Mouse (Mus musculus) heart, postnatal 36 days (tissue): ENCODE data around the gene Obscn. TPM values are rescaled to one million over a fixed set of nuclear protein-coding genes. Genes with fewer than 3 reads are reported as not detected.

Experiments
- DNase-seq, 2 experiments: peaks; one replicate each; pipeline ENCODE4 v3.0.0; 2021 to 2022
- intact Hi-C: fragments of 180-260 bp; cut with DNase I; formaldehyde crosslinking; loops from one replicate; pipeline ENCODE4 v1.15.1; 2025
- total RNA-seq, 2 experiments: library from RNA; stranded (reverse); gene quantifications; 2 replicates each; pipeline ENCODE4 v1.2.3; 2021

Gene Obscn
- total RNA-seq, 2 experiments from 2014 or later: 725 to 820 TPM

DNA sequence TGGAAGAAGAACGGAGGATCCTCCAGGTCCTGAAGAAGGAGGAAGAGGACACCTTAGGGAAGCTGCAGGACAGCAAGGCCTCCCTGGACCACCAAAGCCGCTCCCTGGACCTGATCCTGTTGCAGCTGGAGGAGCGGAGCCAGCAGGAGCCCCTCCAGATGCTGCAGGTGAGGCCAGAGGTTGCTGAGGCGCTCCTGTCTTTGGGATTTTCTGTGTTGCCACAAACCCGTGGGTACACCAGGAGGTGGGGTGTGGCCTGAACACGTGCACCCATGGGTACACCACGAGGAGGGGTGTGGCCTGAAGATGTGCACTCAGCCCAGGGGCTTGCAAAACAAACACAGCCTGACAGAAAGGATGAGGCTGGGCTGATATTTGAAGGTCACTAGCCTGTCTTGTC lies 167.7 kb downstream of the Obscn start:
- DNase-seq: no peak
- intact Hi-C loops: loop anchor here (5.0 kb wide), 1 partner anchor 44 kb away; no protein-coding TSS in a partner anchor

- intact Hi-C loops: loop anchor here (5.0 kb wide), 1 partner anchor 45 kb away; no protein-coding TSS in a partner anchor
- DNase-seq: no peak
Observed at GRCm38 (mm10) chr11:58967346-58967745, 168.9 kb downstream of the Obscn start.

DNA sequence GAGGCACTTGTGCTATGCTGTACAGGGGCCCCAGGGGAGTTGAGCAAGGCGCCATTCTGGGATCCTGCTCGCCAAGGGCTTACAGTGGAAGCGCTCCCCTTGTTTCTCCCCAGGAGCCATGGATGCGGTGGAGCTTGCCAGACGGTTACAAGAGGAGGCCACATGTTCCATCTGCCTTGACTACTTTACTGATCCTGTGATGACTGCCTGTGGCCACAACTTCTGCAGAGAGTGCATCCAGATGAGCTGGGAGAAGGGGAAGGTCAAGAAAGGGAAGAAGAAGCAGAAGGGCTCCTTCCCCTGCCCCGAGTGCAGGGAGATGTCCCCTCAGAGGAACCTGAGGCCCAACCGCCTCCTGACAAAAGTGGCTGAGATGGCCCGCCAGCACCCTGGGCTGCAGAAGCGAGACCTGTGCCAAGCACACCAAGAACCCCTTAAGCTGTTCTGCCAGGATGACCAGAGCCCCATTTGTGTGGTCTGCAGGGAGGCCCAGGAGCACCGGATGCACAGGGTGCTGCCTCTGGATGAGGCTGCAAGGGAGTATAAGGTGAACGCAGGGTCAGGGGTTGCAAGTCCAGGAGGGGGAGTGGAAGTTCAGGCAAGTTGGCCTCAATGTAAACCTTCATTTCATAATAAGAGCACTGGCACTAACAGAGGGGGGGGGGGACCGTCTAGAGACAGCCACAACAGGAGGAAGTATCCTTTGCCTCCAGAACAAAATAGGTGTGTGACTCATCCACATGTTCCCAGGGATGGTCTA lies 171.0 kb downstream of the Obscn start:
- no peak for DNase-seq
- intact Hi-C loops: loop anchor here (5.0 kb wide), 1 partner anchor 47 kb away; no protein-coding TSS in a partner anchor

GRCm38 (mm10) chr11:58964216-58964615 lies 172.0 kb downstream of the Obscn start:
- intact Hi-C loops: no loop called here
- no peak for DNase-seq

DNA sequence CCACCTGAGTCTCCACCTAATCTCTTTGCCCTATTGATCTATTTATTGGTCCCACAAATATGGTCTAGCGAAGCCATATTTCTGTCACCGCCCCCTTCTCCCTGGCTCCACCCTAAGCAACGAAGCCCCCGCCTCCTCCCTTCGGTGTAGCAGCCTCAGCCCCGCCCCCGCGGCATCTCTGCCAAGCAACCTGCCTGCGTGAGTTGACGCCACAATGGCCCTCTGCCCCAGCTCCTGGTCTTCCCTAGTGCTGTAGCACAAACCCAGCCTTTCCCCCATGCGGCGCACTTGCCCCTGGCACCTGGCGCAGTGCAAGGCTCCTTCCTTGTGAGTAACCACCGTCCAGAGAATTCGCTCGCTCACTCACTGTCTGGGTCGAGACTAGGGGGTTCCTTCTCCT lies 172.7 kb downstream of the Obscn start:
- DNase-seq: no peak
- intact Hi-C loops: no loop called here

- intact Hi-C loops: no loop called here
- DNase-seq: no peak
Observed at GRCm38 (mm10) chr11:58961364-58962177, 174.6 kb downstream of the Obscn start.

- intact Hi-C loops: loop anchor here (10.0 kb wide), 2 partner anchors 245 to 1455 kb away; partner anchors contain the start of genes 2310033P09Rik, Atpaf2, Gid4 and Mrpl55
- peak; percentile 64 to 79 for DNase-seq
Observed at GRCm38 (mm10) chr11:58959921-58960465, 176.2 kb downstream of the Obscn start.

GRCm38 (mm10) chr11:58959186-58959825 lies 176.9 kb downstream of the Obscn start:
- intact Hi-C loops: loop anchor here (10.0 kb wide), 2 partner anchors 245 to 1455 kb away; partner anchors contain the start of genes 2310033P09Rik, Atpaf2, Gid4 and Mrpl55
- no peak for DNase-seq

DNA sequence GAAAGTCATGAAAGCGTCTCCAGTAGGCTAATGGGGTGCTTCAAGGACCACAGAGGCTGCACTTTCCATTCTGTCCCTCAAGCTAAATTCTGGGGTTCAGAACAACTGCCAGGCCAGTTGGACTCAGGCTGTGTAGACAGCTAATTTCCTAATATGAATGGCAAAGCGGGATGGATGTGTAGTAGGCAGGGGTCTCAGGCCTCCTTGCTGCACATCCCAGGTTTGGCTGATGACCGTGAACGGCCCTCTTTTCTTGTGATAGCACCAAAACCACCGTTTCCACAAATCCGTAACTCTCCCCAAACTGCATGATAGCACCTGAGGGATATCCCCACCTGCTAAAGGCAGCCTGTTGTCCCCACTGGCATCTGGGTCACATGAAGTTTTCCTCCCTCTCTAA lies 177.7 kb downstream of the Obscn start:
- no peak for DNase-seq
- intact Hi-C loops: loop anchor here (10.0 kb wide), 2 partner anchors 246 to 1456 kb away; partner anchors contain the start of genes 2310033P09Rik, Atpaf2, Gid4 and Mrpl55

DNA sequence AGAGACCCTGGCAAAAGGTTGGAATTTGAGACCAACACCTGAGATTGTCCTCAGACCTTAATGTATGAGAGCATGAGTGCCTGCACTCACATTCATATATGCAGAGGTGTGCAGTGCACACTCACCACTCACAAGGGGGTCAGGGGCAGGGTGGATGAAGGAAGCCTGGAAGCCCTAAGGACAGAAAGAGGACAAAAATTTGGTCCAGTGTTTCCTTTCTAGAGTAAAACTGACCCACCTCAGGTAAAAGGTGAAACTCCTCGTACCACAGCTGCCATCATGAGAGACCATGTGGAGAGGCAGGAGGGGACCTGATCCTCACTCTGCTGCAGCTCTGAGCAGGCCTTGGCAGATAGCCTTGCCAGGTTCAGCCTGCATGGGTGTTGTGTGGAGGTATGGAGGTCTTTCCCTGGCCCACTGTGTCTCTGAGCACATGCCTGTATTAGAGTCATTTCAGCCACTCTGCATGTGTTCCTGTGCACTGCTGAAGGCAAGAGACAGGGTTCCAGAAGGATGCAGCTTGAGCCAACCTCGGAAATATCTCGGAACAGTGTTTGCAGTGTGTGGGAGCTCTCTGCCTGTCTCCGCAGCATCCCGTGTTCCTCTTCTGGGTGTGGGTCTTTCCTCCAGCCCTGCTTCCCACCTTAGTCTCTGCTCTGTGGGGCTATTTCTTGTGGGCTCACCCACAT lies 178.8 kb downstream of the Obscn start:
- intact Hi-C loops: loop anchor here (2.0 to 10.0 kb wide), 3 partner anchors 21 to 1457 kb away; partner anchors contain the start of genes 2310033P09Rik, Atpaf2, Gid4 and Mrpl55
- DNase-seq: no peak

DNA sequence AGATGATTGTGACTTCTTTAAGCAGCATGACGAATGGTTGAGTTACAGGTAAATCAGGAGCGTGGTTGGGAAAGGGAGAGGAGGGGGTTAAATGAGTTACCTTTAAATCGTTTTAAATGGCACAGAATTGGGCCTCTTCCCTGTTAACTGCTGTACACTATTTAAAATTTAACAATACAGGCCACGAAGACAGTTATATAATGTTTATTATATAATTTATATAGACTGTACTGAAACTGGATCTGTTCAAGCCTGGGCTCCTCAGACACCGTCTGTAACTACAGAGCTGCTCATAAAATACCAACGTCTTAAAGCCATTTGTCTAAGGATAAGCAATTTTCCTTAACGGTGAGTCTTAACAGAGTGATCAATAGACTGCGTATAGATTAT lies 180.3 kb downstream of the Obscn start:
- no peak for DNase-seq
- intact Hi-C loops: loop anchor here (2.0 to 10.0 kb wide), 3 partner anchors 23 to 1459 kb away; partner anchors contain the start of genes 2310033P09Rik, Atpaf2, Gid4 and Mrpl55

DNA sequence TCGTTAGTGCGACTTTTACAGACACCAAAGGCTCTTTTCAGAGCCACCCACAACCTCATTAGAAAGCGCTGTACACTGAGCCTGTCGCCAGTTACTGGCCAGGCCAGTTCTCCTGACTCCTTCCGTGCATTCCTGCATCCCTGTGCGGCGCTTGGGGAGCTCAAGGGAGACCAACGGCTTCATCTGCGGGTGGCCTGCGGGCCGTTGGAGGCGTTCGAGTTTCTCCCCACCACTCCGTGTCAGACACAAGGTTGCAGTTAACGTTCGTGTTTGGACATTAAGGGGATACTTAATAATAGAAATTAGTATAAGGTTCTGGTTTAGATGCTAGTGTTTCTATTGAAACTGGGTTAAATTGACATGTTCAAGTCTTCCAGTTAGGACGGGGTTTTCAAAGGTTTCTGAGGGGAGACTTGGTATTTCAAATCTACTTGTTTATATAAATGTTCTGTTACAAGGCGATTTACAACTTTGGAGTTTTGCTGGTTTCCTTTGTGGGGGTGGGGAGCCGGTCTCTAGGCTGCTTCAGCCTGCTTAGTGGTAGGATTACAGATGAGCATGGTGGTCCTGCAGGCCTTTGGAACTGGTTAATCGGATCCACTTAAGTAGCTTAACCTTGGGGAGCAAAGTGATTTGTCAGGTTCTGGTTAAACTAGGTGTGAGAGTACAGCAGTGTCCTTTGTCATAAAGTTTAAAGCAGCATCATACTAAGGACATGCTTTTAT lies 180.9 kb downstream of the Obscn start:
- intact Hi-C loops: loop anchor here (10.0 kb wide), 2 partner anchors 249 to 1459 kb away; partner anchors contain the start of genes 2310033P09Rik, Atpaf2, Gid4 and Mrpl55
- DNase-seq: no peak

DNA sequence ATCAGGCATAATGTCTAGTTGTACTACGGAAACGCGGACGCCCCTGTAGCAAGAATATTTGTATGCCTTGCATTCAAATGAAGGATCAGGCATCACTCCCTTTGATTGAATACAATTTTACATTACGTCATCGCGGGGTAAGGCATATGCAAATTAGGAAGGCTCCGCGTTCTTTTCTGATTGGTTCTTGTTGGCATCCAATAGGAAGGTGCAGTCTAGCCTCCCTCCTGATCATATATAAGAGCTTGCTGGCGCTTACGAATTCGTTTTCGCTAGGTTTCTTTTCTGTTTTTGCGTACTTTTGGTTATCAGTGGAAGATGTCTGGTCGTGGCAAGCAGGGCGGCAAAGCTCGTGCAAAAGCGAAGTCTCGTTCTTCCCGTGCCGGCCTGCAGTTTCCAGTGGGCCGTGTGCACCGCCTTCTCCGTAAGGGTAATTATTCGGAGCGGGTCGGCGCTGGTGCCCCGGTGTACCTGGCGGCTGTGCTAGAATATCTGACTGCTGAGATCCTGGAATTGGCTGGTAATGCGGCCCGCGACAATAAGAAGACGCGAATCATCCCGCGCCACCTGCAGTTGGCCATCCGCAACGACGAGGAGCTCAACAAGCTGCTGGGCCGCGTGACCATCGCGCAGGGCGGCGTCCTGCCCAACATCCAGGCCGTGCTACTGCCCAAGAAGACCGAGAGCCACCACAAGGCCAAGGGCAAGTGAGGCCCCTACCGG lies 181.6 kb downstream of the Obscn start, which contains the start of the genes Hist3h2a and Trim17:
Hist3h2a (plus strand) TSS at position 266 of the 723 bp plus-strand sequence.
Trim17 (plus strand) TSS at position 266 of the 723 bp plus-strand sequence.
- intact Hi-C loops: loop anchor here (10.0 kb wide), 2 partner anchors 250 to 1460 kb away; partner anchors contain the start of genes 2310033P09Rik, Atpaf2, Gid4 and Mrpl55
- peak; percentile 79 to 85 for DNase-seq

DNA sequence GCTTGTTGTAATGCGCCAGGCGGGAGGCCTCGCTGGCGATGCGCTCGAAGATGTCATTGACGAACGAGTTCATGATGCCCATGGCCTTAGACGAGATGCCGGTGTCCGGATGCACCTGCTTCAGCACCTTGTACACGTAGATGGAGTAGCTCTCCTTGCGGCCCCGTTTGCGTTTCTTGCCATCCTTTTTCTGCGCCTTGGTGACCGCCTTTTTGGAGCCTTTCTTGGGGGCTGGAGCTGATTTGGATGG lies 182.1 kb downstream of the Obscn start:
- intact Hi-C loops: loop anchor here (10.0 kb wide), 2 partner anchors 251 to 1461 kb away; partner anchors contain the start of genes 2310033P09Rik, Atpaf2, Gid4 and Mrpl55
- DNase-seq: peak in 1 of 2 experiments; percentile 77

GRCm38 (mm10) chr11:58953351-58954169 lies 182.6 kb downstream of the Obscn start:
- no peak for DNase-seq
- intact Hi-C loops: loop anchor here (10.0 kb wide), 2 partner anchors 251 to 1461 kb away; partner anchors contain the start of genes 2310033P09Rik, Atpaf2, Gid4 and Mrpl55

- DNase-seq: no peak
- intact Hi-C loops: loop anchor here (10.0 kb wide), 2 partner anchors 254 to 1464 kb away; partner anchors contain the start of genes 2310033P09Rik, Atpaf2, Gid4 and Mrpl55
Observed at GRCm38 (mm10) chr11:58951210-58951609, 185.0 kb downstream of the Obscn start.
